Mouse (Mus musculus): ENCODE measurements at regions not wholly inside any gene's neighbourhood (a gene's known extent, or its start where the extent isn't known, plus 50 kb on each side); places are given as distances from the start of the nearest gene placed in this dataset.

DNA sequence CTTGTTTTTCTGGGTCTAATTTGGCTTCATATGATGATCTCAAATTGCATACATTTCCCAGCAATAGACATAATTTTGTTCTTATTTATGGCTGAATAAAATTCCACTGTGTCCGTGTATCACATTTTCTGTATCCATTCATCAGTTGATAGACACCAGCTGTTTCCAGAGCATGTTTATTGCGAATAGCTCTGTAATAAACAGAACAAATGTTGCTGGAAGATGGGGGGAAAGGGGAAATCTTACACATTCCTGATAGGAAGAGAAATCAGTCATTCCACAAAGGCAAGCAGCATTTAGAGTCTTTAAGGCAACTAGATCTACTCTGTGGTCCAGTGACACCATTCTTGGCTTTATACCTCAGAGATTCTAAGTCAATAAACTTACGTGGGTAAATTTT is 311.3 kb upstream of the Dph6 start:
- no peak for ATAC-seq (replicated peaks; ENCODE audit: poor library complexity)

DNA sequence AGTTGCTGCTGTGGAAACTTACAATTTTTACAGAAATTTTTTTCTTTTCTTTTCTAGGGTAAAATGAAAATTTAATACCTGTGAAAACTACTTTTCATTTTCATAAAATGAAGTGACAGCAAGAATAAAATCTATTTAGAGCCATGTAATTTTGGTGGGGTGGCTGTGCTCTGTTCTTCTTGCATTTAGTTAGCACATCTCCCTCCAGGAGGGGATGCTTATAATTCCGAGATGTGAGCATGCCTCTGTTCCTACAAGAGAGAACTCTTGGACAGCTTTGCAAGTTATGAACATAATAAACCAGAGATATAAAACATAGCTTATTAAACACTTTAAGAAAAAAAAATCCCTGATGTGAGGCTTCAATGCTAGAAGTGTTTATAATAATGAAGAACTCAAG is 313.9 kb upstream of the Dph6 start:
- ATAC-seq (replicated peaks; ENCODE audit: poor library complexity): no peak

DNA sequence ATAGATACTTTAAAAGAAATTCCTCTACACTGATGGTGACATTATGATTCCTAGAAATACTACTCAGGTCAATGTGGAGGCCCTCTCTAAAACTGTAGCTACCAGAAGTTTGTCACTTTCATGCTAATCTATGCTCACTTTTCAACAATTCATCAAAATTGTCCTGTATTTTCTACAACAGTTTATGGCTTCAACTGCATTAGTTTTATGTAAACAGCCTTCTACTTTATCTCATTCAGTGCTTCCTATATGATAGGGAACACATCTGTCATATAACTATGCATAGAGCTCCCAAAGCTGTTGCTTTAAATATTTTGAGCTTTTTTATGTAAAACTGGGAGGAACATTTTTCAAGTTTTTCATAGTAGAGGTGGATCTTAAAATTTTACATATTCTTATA is 338.7 kb upstream of the Dph6 start:
- no peak for ATAC-seq (replicated peaks; ENCODE audit: poor library complexity)

DNA sequence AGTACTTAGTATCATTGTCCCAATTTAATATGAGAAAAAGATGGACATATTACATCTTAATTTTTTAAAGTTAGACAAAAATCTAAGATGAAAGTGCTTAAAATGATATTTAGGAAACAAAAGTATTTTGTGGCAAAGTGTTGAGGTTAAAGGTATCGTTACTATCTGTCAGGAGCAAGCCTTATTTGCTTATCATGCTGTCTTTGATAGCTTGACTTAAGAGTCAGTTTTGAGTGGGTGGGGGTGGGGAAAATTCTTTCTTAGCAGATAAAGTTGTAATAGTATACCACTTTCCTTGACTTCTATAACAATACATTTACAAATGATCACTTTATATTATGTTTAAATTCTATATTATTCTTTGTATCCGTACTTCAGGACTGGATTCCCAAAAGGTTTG is 339.1 kb upstream of the Dph6 start:
- no peak for ATAC-seq (replicated peaks; ENCODE audit: poor library complexity)

DNA sequence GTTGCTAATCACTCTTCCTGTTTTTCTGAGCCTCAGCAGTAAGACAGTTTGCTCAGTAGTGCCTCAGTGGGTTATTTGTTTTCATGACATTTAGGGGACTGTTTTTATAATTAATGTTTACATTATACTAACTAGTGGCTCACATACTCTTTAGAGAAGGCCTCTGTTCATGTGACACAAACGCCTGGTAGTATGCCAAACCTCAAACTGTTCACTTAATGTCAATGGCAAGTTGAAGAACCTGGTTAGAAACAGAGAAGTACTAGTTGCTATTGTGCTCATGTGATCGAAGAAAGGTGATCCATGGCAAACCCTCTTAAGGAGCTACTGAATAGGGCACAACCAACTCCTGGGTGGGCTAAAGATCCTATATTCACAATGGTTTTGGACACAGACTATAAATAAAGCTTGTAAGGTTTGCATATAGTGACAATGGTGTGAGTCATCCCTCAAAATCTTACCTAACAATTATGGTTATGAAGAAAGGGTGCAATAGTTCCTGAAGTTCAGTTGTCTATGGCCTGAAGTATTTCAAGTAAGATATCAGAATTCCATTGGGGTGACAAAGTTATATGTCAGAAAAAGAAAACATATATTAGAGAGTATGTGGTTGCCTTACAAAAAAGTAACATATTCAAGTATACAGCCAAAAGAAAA is 340.1 kb upstream of the Dph6 start:
- no peak for ATAC-seq (replicated peaks; ENCODE audit: poor library complexity)

DNA sequence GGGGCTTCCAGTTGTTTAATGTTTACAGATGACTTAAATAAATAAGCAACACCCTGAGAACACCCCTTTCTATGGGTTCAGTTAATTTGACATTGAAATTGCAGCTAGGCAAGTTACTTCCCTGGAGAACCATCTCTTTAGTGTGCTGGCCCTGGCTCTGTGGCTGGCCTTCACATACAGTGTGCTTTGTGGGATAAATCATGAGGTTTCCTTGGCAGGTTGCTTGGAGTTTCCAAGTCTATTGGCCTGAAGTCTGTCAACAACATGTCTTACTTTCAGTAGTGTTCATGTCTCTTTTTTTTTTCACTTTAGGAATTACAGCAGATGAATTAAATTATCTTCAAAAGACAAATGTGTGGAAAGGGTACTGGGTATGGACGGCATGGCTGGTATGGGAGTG is 359.2 kb upstream of the Dph6 start:
- ATAC-seq (replicated peaks; ENCODE audit: poor library complexity): no peak

DNA sequence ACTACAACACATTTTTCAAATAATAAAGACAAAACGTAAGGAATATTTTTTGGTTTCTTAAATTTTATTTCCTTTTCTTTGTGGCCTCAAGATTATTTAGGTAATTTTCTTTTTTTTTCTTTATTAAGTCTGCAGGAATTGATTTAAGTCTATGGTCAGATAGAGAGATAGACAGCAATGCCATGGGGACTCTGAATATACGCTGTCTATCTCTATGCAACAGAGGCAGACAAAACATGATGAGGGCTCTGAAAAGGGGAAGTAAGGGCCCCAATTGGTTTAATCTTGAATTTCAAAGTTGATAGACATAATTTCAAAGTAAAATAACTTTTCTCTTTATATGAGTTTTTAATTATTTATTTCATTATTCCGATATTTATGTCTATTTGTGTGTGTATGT is 372.0 kb upstream of the Dph6 start:
- no peak for ATAC-seq (replicated peaks; ENCODE audit: poor library complexity)

DNA sequence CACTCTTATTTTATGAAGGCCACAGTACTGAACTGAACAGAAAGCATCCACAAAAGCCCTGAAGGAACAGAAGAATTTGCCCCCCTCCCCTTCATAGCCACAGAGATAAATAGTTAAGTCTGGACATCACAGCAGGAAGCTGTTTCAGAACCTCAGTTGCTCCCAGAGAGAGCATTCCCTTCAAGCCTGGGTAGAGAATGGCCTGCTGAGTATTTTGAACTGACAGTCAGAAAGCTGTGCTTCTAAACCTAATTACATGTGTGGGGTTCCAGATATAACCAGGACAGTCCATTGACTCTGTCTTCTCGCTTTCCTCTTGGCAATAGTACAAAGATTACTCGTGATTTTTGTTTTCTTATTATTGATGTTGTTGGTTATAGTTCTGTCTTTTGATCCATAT is 376.4 kb upstream of the Dph6 start:
- ATAC-seq (replicated peaks; ENCODE audit: poor library complexity): no peak

DNA sequence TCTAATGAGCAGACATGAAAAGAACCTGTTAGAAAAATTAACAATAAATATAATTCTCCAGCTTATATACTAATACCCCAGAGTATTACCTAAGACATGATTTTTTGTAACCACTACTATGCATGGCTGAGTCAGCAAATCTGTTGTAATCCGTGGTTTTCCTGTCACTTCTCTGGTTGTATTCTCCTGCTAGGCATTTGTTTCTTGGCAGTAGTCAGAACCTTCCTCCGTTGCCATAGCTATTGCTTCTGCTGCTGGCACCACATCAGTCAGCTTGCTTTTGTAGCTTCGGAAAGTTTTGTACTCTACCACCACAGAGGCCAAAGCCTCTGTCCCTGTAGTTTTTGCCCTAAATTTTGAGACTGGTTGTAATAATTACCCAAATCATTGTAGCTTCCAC is 381.4 kb upstream of the Dph6 start:
- ATAC-seq (replicated peaks; ENCODE audit: poor library complexity): no peak

DNA sequence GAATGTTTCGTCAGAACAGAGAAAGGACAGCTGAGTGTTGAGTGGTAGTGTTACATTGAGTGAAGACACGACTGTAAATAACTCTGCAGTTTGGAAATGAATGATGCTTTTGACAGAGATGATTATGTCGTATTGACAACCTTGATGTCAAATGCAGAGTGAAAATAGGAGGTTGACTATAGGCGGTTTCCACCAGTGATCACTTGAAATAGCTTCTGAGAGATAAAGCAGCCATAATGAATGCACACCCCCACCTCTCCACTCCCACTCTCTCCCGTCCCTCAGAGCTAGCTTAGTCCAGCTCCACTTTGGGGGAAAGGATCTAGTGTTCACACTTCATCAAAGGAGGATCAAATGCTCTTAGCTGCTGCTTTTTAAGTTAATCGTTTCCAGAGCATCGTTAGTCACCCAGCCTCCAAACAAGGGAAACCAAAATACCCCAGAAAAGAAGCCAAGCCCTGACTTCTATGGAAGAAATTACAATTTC is 387.6 kb upstream of the Dph6 start:
- no peak for ATAC-seq (replicated peaks; ENCODE audit: poor library complexity)

DNA sequence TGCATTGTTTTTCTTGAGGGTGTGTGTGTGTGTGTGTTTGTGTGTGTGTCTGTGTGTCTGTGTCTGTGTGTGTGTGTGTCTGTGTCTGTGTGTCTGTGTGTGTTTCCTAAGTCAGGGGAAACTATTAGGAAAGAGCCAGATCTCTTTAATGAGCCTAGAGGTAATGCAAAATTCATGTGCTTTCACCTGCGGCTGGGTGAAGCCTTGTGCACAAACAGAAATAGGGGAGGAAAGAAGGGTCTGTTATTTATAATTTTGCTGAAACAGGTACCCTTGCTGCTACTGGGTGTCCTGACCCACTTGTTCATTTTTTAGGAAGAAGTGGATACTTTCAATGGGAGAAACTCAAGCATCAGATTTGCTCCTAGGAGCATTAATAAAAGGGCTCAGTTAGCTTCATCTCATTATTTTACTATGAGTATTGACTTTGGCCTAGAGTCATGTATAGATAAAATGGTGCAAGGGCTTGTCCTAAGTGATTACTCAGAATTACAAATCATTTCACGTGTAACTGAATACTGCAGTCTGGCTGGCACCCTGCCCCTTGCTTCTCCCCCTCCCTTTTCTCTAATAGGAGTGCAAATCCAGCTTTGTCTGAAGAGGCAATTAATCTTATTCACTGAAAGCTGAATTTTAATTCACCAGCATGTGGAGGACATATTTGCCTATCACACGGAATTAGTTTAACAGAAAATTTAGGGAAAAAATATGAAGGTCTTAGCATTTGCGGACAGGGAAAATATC is 401.7 kb upstream of the Dph6 start:
- no peak for ATAC-seq (replicated peaks; ENCODE audit: poor library complexity)

DNA sequence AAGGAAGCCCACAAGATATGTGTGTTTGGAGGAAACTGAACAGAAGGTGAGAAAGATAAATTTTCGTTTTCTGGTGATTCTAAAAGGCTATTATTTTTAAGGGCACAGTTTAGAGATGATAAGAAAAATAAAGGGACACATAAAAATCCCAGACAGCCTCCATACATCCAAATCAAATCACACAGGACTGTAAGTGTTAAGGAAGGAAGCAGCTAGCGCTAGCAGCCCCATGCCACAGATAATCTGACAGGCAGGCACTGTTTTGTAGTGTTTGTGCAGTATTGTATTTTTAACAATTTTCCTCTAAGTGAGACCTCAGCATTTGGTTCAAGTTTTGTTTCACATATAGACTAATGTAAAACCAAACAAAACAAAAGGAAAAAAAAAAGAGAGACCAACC is 402.4 kb upstream of the Dph6 start:
- no peak for ATAC-seq (replicated peaks; ENCODE audit: poor library complexity)

DNA sequence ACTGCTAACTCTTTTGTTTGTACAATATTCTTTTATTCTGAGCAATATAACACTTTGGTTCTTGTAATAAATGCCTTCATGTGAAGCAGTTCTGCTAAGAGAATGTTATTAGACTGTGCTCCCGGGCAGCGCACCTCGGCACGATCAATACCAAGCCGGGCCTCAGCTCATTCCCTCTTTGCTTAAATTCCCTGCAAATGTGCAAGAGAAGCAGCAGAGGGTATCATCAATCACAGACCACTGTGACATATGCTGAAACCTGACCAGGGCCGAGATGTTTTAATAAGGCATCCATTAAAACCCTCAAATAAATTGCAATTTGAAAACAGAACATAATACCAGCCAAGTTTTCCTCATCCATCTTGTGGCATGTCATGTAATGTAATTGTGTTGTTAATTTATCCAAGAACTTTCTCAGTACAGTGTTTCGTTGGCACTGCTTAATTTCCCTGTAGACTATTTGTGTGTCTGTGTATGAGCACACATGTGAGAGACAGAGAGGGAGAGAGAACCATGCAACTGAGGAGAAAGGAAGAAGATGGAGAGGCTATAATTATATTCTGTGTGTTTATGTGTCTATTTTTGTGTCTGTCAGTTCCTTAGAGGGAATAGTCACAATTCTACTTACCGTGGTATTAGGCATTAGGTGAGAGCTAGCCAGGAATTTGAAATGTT is 412.9 kb upstream of the Dph6 start:
- ATAC-seq (replicated peaks; ENCODE audit: poor library complexity): no peak

DNA sequence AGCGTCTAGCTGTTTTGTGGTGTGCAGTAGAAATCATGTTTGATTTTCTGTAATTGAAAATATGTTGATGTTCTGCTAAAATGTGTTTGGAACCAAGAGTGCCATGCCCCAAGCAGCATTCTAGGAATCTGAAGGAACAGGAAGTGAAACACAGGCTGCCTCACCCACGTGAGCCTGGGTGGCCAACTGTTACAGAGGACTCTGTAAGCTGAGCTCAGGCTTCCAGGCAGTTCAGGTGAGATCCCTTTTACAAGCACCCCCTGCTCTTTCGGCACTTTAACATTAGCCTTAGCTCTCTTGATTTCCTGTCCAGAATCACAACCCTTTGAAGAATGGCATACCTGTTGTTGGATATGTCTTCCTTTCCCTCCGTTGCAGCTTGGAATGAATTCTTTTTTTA is 414.9 kb upstream of the Dph6 start:
- no peak for ATAC-seq (replicated peaks; ENCODE audit: poor library complexity)

DNA sequence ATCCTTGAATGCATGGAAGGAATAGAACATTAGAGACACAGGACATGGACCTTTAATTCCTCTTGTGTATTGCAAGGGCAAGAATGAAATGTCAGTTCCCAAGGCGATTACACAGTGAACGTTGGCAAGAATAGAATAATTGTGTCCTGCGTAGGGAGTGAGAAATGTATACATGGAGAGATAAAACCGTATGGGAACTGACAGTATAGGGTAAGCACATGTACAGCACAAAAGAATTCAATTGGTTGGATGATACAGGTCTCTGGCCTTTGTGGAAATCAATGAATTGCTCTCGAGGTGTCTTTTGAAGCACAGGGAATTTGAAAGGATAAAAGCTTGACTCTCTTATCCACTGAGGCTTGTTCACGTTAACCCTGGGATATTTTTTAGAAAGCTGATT is 415.4 kb upstream of the Dph6 start:
- ATAC-seq (replicated peaks; ENCODE audit: poor library complexity): no peak

DNA sequence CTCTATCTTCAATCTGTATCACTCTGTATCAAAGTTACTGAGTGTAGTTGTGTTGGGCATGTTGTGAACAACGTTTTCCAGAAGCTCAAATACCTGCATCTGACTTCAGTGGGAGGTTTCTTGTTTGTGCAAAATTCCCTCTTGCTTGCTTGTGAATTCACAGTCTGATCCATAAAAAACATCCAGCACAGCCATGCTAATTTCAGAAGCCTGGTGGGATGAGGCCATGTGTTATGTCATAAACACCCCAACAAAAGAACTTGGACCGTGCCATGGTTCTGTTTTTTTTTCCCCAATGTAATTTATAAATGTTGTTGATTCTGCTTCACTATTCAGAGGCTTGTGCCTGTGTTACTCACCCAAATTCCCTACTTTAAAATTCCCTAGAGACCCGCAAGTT is 415.9 kb upstream of the Dph6 start:
- ATAC-seq (replicated peaks; ENCODE audit: poor library complexity): no peak

DNA sequence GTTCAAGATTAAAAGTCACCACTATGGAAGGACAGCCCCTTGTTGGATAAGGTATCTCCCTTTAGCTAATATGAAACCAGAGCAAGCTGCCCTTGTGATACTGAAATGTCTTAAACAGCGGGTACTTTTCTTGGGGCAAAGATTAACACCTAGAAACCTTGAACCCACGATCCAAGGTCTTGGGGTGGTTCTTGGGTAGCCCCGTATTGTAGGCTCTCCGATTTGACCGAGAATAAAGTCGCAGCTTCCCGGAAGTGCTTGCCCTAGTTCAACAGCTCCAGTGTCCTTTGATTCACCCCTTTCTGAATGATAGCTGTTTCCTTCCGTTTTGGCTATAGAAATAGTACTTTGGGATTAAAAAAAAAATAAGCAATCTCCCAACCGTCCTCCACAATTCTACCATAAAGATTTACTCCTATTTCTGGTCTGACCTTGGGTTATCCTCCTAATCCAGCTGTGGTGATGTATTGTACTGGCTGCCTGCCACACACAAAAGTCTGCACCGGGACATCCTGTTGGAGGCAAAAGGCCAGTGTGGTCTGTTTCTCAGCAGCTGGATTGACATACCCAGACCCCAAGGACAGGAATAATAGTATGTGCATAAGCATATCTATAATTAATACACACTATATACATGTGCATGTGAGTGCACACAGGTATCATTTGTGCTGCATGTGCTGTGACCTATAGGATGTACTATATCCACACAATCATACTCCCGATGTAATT is 427.0 kb upstream of the Dph6 start:
- no peak for ATAC-seq (replicated peaks; ENCODE audit: poor library complexity)

DNA sequence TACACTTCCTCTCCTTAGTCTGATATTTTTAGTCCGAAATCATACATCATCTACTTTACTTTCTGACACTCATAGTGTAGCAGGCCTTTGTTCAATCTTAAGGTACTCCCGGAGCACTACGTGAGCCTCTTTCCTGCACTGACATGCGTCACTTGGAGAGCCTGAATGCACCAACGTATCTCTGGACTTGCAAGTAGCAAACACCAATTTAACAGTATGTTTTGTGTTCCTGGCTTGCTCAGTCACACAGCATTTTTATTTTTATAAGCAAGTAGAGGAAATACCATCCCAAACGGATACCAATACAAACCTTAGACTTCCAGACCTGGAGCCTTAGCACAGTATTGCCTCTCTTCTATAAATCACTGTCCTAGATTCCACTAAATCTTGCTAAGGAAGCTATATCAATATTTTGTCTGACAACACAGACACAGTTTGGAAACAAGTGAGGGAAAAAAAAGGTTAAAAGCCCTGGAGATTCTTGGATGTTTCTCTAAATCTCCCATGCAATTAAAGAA is 427.6 kb upstream of the Dph6 start:
- ATAC-seq (replicated peaks; ENCODE audit: poor library complexity): no peak

DNA sequence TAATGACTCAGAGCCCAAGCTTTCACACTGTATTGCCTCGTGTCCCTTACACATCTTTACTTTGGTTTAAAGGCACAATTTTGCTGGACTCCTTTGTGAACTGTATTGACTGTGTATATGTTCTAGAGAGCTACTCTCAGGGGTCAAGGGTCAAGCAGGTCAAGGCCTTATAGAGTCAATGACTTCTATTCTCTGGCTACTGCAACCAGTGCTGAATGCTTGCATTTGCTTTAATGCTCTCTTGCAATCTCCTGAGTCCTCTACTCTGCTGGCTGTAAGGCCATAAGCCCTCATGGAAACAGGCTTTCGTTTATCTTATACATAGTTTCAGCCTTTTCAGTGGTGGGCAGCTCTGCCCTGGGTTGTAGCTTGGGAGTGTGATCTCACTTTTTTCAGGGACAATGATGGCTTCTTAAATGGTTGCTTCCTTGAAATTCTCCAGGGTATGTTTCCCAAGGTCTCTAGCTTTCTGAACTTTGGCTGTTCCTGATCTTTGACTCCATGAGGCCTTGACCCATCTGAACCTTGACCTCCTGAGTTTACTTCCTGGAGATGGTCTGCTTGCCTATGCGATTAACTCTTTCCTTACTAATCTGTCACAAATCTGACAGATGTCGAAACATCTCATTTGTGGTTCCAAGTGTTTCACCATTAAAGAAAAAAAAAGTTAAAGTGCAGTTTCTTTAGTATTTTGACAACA is 433.8 kb upstream of the Dph6 start:
- no peak for ATAC-seq (replicated peaks; ENCODE audit: poor library complexity)

DNA sequence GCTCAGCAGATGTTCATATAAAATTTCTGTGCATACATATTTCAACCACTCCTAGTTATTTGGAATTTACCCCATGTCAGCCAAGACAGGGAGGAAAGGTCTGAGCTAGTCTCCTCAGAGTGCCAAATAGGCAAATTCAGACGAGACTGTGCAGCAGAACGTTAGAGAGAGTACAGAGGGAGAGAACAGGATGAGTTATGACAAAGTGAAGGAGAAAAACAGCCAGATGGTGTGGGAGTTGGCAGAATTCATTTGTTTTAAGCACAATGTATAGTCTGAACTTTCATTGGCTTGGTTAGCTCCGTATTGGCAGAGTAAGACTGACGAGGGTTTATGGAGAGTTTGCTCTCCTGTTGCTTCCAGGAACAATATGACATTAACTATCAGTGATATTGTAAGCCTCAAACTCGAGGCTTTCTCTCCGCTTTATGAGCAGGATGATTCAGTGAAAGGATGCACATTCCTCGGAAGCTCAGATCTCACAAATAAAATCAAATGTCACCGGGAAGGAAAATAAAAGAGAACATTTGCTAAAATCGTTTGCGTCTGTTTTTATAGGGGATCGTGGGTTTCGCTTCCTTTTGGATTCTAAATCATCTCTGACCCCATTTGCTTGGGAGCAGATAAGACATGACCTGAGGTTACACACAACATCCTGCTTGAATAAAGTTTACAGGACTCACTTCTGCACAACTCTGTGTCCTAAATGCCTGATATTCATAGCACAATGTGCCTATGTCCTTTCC is 435.8 kb upstream of the Dph6 start:
- ATAC-seq (replicated peaks; ENCODE audit: poor library complexity): no peak
